Mouse (Mus musculus) bone marrow macrophage, adult 2 months (primary cell): ENCODE results near the gene Tenm4.

Experiments
- CTCF ChIP-seq: IDR thresholded peaks from 2 replicates; pipeline ENCODE4 v1.5.1; 2012; ENCODE audit warnings: low read depth, mild to moderate bottlenecking, low read length, moderate library complexity
- POLR2A ChIP-seq: IDR thresholded peaks from 2 replicates; pipeline ENCODE4 v1.6.1; 2012; ENCODE audit warnings: mild to moderate bottlenecking, low read depth, low read length, borderline replicate concordance

DNA sequence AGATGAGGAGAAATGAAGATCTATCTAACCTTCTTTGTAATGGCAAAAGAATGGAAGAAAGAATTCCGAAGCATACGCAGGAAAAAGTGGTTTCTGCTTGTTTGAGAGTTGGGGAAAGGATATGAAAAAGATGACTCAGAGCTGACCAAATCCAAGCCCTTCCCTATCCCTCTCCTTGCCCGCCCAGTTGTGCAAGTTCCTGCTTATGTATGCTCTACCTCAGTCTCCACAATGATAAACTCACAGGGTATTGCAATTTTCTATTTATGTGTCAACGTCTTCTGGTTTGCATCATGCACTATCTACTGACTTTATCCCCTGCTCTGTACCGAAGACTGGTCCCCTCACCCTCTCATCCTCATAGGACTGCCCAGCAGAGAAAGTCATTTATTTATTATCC, 339.4 kb downstream of the Tenm4 start:
- TF ChIP-seq CTCF (no peak), POLR2A (no peak)
